Mouse (Mus musculus) heart, embryonic 15.5 days (tissue): ENCODE data around the gene Rnf224. TPM values are rescaled to one million over a fixed set of nuclear protein-coding genes. Genes with fewer than 3 reads are reported as not detected.

Experiments used
- ATAC-seq: fragments of 200-750 bp; cut with Nextera tagmentation; replicated peaks from 2 replicates; pipeline ENCODE4 v1.8.0; 2017; ENCODE audit warnings: low read depth, moderate TSS enrichment; ENCODE audit not compliant: insufficient number of reproducible peaks, insufficient read depth, low FRiP score
- H3K27ac ChIP-seq: fragments of 300-500 bp; sonication (generic); 2 replicates; pipeline ENCODE4 v1.5.1; 2015; ENCODE audit warnings: mild to moderate bottlenecking, inconsistent platforms
- H3K27me3 ChIP-seq: fragments of 300-500 bp; sonication (generic); 2 replicates; pipeline ENCODE4 v1.6.1; 2015; ENCODE audit warnings: inconsistent platforms
- H3K36me3 ChIP-seq: fragments of 300-500 bp; sonication (generic); 2 replicates; pipeline ENCODE4 v1.6.1; 2015; ENCODE audit warnings: mild to moderate bottlenecking, inconsistent platforms
- H3K4me1 ChIP-seq: fragments of 300-500 bp; sonication (generic); replicated peaks from 2 replicates; pipeline ENCODE4 v1.6.1; 2015; ENCODE audit warnings: inconsistent platforms
- H3K4me2 ChIP-seq: fragments of 300-500 bp; sonication (generic); 2 replicates; pipeline ENCODE4 v1.6.1; 2015; ENCODE audit warnings: inconsistent platforms, mild to moderate bottlenecking, moderate library complexity
- H3K4me3 ChIP-seq: fragments of 300-500 bp; sonication (generic); 2 replicates; pipeline ENCODE4 v1.5.1; 2015; ENCODE audit warnings: mild to moderate bottlenecking, inconsistent platforms
- H3K9ac ChIP-seq: fragments of 300-500 bp; sonication (generic); 2 replicates; pipeline ENCODE4 v1.6.1; 2015; ENCODE audit warnings: mild to moderate bottlenecking, inconsistent platforms
- H3K9me3 ChIP-seq: fragments of 300-500 bp; sonication (generic); replicated peaks from 2 replicates; pipeline ENCODE4 v1.6.1; 2016; ENCODE audit warnings: inconsistent platforms
- WGBS: fragments of 180-500 bp; shearing (Covaris S2); methylation state at CpG from one replicate; pipeline ENCODE4 v1.1.7; 2015; ENCODE audit warnings: mixed read lengths; 5-methylcytosine and 5-hydroxymethylcytosine counted together
- polyA plus RNA-seq: library from polyadenylated mRNA; unstranded; fragments of >200 nt; fragmentation: Nextera tagmentation; extraction: Ambion mirVana; gene quantifications from 2 replicates; pipeline ENCODE4 v1.2.1, GENCODE M21; 2015

Rnf224 gene
- polyA plus RNA-seq, 1 experiment from 2014 or later, result not detected

GRCm38 (mm10) chr2:25210686-25211085 lies 25.9 kb downstream of the Rnf224 start:
- Histone ChIP-seq H3K9me3 (no peaks in the 10 kb centered on the region), H3K27ac (peak overlapping the region; percentile 88), H3K36me3 (peaks cover 27% of the 10 kb centered on the region), H3K4me2 (peak overlapping the region; percentile 75), H3K4me1 (peaks cover 20% of the 10 kb centered on the region), H3K9ac (peak overlapping the region; percentile 80), H3K4me3 (peak overlapping the region; percentile 63), H3K27me3 (0 out of 2 replicates have a peak, but pooled peaks cover 11% of the 10 kb centered on the region)
- ATAC-seq, result 0 out of 2 replicates have a peak, but pooled peaks have one; percentile 5
- WGBS, result 1% methylated on average over 24 of the region's 24 CpGs

GRCm38 (mm10) chr2:25207593-25207992 lies 29.0 kb downstream of the Rnf224 start:
- H3K4me1 ChIP-seq, result peaks cover 20% of the 10 kb centered on the region
- H3K4me3 ChIP-seq, result no peak overlapping the region
- H3K36me3 ChIP-seq, result peaks cover 58% of the 10 kb centered on the region
- H3K9ac ChIP-seq, result no peak overlapping the region
- H3K4me2 ChIP-seq, result no peak overlapping the region
- no peak overlapping the region for H3K27ac ChIP-seq
- WGBS, result 86% methylated on average over 1 of the region's 1 CpGs
- H3K9me3 ChIP-seq, result no peaks in the 10 kb centered on the region
- no peaks in the 10 kb centered on the region for H3K27me3 ChIP-seq
- no peak for ATAC-seq

GRCm38 (mm10) chr2:25203631-25204214 lies 32.9 kb downstream of the Rnf224 start:
- H3K27me3 ChIP-seq, result no peaks in the 10 kb centered on the region
- H3K4me3 ChIP-seq, result no peak overlapping the region
- no peak for ATAC-seq
- H3K9me3 ChIP-seq, result no peaks in the 10 kb centered on the region
- no peaks in the 10 kb centered on the region for H3K4me1 ChIP-seq
- WGBS, result 62% methylated on average over 4 of the region's 4 CpGs
- H3K9ac ChIP-seq, result no peak overlapping the region
- H3K36me3 ChIP-seq, result peaks cover 87% of the 10 kb centered on the region
- H3K27ac ChIP-seq, result no peak overlapping the region
- H3K4me2 ChIP-seq, result no peak overlapping the region

- Histone ChIP-seq H3K4me2 (no peak overlapping the region), H3K4me1 (peaks cover 19% of the 10 kb centered on the region), H3K27me3 (peaks cover 8% of the 10 kb centered on the region), H3K36me3 (peaks cover 65% of the 10 kb centered on the region), H3K4me3 (no peak overlapping the region), H3K27ac (no peak overlapping the region), H3K9ac (no peak overlapping the region), H3K9me3 (no peaks in the 10 kb centered on the region)
- ATAC-seq, result no peak
- 87% methylated on average over 2 of the region's 2 CpGs for WGBS
Measured at GRCm38 (mm10) chr2:25200631-25201030, 36.0 kb downstream of the Rnf224 start.

- no peak for ATAC-seq
- no peak overlapping the region for H3K9ac ChIP-seq
- H3K36me3 ChIP-seq, result peaks cover 38% of the 10 kb centered on the region
Measured at GRCm38 (mm10) chr2:25197946-25198345, 38.6 kb downstream of the Rnf224 start.

GRCm38 (mm10) chr2:25197191-25197590 lies 39.4 kb downstream of the Rnf224 start:
- H3K9me3 ChIP-seq, result no peaks in the 10 kb centered on the region
- no peak overlapping the region for H3K9ac ChIP-seq
- ATAC-seq, result no peak
- WGBS, result 27% methylated on average over 2 of the region's 2 CpGs
- peak overlapping the region; percentile 47; the same call in 1 of the 2 replicates for H3K4me3 ChIP-seq
- H3K27ac ChIP-seq, result peak overlapping the region; percentile 82
- H3K27me3 ChIP-seq, result peaks cover 21% of the 10 kb centered on the region
- peaks cover 31% of the 10 kb centered on the region for H3K36me3 ChIP-seq
- peak overlapping the region; percentile 58 for H3K4me2 ChIP-seq
- H3K4me1 ChIP-seq, result peaks cover 45% of the 10 kb centered on the region

More at GRCm38 (mm10) chr2:25197946-25198345, 38.6 kb downstream of the Rnf224 start:
- Histone ChIP-seq H3K27ac (peak overlapping the region; percentile 82), H3K4me3 (no peak overlapping the region), H3K27me3 (peaks cover 21% of the 10 kb centered on the region), H3K9me3 (no peaks in the 10 kb centered on the region), H3K4me1 (peaks cover 45% of the 10 kb centered on the region), H3K4me2 (no peak overlapping the region)

- Histone ChIP-seq H3K4me2 (peak within 1 kb of the TSS; percentile 58), H3K27me3 (peaks cover 21% of the 10 kb centered on the region), H3K4me3 (peak within 1 kb of the TSS; percentile 47), H3K9ac (peak within 1 kb of the TSS; percentile 37), H3K9me3 (no peaks in the 10 kb centered on the region), H3K36me3 (peaks cover 22% of the 10 kb centered on the region), H3K4me1 (peaks cover 45% of the 10 kb centered on the region), H3K27ac (peak within 1 kb of the TSS; percentile 82)
- peak; percentile 74 for ATAC-seq
- 9% methylated on average over 8 of the region's 8 CpGs for WGBS
Measured at GRCm38 (mm10) chr2:25196172-25196954, 40.2 kb downstream of the Rnf224 start, which contains the start of gene Tor4a. Tor4a (minus strand) TSS chr2:25196886.

- Histone ChIP-seq H3K36me3 (peaks cover 14% of the 10 kb centered on the region), H3K9ac (peak overlapping the region; percentile 37), H3K9me3 (no peaks in the 10 kb centered on the region), H3K4me2 (peak overlapping the region; percentile 58), H3K4me1 (peaks cover 45% of the 10 kb centered on the region), H3K27ac (peak overlapping the region; percentile 82), H3K4me3 (peak overlapping the region; percentile 47), H3K27me3 (peaks cover 21% of the 10 kb centered on the region)
- ATAC-seq, result no peak
- 15% methylated on average over 55 of the region's 55 CpGs for WGBS
Measured at GRCm38 (mm10) chr2:25195211-25196156, 41.1 kb downstream of the Rnf224 start.

GRCm38 (mm10) chr2:25194486-25195171 lies 42.0 kb downstream of the Rnf224 start:
- 0 out of 2 replicates have a peak overlapping the region, but pooled peaks have one; percentile 37 for H3K9ac ChIP-seq
- WGBS, result 73% methylated on average over 17 of the region's 17 CpGs
- H3K4me1 ChIP-seq, result peaks cover 45% of the 10 kb centered on the region

GRCm38 (mm10) chr2:25194006-25194405 lies 42.6 kb downstream of the Rnf224 start:
- H3K4me3 ChIP-seq, result peak overlapping the region; percentile 47; the same call in 1 of the 2 replicates
- peak overlapping the region; percentile 58 for H3K4me2 ChIP-seq
- peaks cover 45% of the 10 kb centered on the region for H3K4me1 ChIP-seq
- no peak overlapping the region for H3K9ac ChIP-seq
- no peak for ATAC-seq
- peaks cover 21% of the 10 kb centered on the region for H3K27me3 ChIP-seq
- H3K36me3 ChIP-seq, result peaks cover 1% of the 10 kb centered on the region; the same call in 1 of the 2 replicates
- H3K27ac ChIP-seq, result 0 out of 2 replicates have a peak overlapping the region, but pooled peaks have one; percentile 24
- 61% methylated on average over 5 of the region's 5 CpGs for WGBS
- H3K9me3 ChIP-seq, result no peaks in the 10 kb centered on the region

More at GRCm38 (mm10) chr2:25194486-25195171, 42.0 kb downstream of the Rnf224 start:
- Histone ChIP-seq H3K27ac (peak overlapping the region; percentile 82; the same call in 1 of the 2 replicates), H3K9me3 (no peaks in the 10 kb centered on the region), H3K27me3 (peaks cover 21% of the 10 kb centered on the region), H3K4me3 (peak overlapping the region; percentile 47), H3K36me3 (peaks cover 5% of the 10 kb centered on the region; the same call in 1 of the 2 replicates), H3K4me2 (peak overlapping the region; percentile 58)
- no peak for ATAC-seq
